Mouse (Mus musculus): ENCODE measurements around the gene Gm19345. TPM values are rescaled to one million over a fixed set of nuclear protein-coding genes. Genes with fewer than 3 reads are reported as not detected.

Gm19345 gene
- total RNA-seq, 2 experiments from 2014 or later: 2.3 to 2.5 TPM

- intact Hi-C loops (cut with DNase I): no loop called here
- DNase-seq (ENCODE audit: low spot score in 2 of 2): no peak
Observed at GRCm38 (mm10) chr7:19865246-19866036, 13.6 kb downstream of the Gm19345 start.

DNA sequence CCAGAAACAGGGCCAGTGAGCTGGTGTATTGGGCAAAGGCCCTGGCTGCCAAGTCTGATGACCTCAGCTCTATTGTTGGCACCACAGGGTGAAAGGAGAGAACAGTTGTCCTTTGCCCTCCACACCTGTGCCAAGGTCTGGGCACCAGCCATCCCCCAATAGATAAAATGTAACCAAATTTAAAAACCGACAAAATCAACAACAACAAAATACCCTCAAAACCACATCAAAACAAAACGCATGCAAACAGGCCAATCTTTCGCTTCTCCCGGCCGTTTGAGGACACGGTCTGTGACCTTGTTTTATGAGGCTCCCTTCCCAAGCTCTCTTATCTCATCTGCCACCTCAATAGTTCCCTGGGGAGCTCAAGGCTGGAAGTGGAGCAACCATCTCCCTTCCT is 14.7 kb downstream of the Gm19345 start:
- intact Hi-C loops (cut with DNase I): no loop called here
- no peak for DNase-seq (ENCODE audit: low spot score in 2 of 2)

GRCm38 (mm10) chr7:19867751-19868399 is 16.1 kb downstream of the Gm19345 start:
- intact Hi-C loops (cut with DNase I): no loop called here
- no peak for DNase-seq (ENCODE audit: low spot score in 2 of 2)

GRCm38 (mm10) chr7:19871137-19871621 is 19.4 kb downstream of the Gm19345 start:
- intact Hi-C loops (cut with DNase I): no loop called here
- DNase-seq (ENCODE audit: low spot score in 2 of 2): no peak

DNA sequence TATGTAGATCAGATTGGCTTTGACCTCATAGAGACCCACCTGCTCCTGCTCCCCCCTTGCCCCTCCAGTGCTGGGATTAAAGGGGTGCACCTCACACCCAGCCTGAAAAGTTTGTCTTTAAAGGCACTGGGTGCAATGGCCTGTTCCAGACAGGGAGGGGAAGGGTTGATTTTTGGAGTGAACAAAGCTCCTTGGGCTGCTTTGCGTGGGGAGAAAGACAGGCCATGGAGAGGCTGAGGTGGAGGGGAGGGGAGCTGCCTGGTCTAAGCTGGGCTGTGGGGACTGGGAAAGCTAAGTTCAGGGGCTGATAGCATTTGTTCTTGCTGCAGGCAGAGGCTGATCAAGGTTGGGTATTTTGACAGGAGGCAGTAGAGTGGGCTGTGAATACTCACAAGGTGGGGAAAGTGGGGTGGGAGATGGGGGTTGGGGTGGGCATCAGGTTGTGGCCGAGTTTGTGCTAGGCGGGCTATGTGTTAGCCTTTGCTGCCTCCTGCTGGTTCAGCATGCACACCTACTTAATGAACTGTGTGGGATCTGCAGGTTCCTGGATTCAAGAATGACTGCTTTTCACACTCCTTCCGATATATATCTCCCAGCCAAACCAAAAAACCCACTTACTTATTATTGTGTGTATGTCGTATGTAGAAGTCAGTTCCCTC is 20.3 kb downstream of the Gm19345 start:
- no peak for DNase-seq (ENCODE audit: low spot score in 2 of 2)
- intact Hi-C loops (cut with DNase I): no loop called here

DNA sequence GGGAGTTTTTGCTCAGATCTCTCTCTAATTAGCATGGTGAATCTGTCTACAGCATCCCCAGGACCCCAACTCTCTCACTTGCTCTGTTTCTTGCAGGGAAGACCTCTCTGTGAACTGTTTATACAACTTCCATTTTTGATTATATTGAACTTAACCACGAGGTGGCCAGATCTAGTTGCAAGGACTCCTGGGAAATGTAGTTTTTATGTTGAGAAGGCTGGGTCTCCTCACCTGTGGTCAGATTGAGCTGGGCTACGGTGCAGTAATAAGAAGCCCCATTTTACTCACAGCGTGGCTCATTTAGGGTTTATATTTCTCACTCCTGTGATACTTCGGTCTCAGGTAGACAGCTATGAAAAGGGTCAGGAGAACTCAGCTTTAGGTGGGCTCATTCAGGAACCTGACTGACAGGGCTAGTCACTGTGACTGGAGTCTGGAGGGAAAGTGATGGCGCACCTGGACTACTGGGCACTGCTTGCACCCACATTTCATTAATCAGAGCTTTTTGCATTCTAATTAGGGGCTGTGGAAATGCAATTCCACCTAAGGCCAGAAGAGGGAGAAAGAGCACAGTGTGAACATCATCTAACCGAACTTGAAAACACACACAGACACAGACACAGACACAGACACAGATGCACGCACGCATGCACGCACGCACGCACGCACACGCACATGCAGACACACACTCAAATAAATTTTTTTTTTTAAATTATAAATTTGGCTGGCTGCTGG is 24.3 kb downstream of the Gm19345 start:
- DNase-seq (ENCODE audit: low spot score in 2 of 2): peak; percentile 49 to 61
- intact Hi-C loops (cut with DNase I): no loop called here

- intact Hi-C loops (cut with DNase I): no loop called here
Observed at GRCm38 (mm10) chr7:19876781-19877425, 25.1 kb downstream of the Gm19345 start.

DNA sequence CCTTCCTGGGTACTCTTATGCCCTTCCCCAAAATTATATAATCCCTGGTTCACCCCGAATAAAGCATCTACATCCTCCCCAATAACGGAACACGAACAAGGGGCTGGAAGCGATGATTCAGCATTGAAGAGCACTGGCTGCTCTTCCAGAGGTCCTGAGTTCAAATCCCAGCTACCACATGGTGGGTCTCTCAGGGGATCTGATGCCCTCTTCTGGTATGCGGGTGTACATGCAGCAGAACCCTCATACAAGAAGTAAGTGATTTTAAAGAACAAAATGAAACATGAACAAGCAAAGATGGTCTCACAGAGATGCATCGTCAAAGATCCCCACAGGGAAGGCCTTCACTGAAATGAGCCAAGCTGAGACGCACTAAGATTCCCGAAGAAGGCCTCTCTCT is 29.0 kb downstream of the Gm19345 start:
- DNase-seq (ENCODE audit: low spot score in 2 of 2): no peak
- intact Hi-C loops (cut with DNase I): no loop called here

More at GRCm38 (mm10) chr7:19876781-19877425, 25.1 kb downstream of the Gm19345 start:
- no peak for DNase-seq (ENCODE audit: low spot score in 2 of 2)

DNA sequence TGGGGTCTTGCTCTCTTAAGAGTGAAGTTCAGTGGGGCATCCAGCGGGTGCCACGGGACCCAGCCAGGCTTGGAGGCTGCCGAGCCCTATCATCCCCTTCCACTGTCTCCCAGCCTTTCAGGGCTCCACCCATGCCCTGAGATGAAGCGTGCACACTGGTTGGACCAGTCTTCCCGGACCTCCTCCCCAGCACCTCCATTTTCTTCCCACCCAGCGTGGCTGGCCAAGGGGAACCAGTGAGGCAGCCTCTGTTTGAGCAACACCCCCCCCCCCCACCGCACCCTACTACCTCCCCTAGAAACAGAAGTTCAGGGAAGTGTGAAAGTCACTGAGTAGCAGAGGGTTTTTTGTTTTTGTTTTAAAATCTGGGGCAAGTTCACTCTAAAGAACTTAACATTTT is 36.0 kb downstream of the Gm19345 start, which contains the start of gene Ceacam19:
TSS of gene Ceacam19 (minus strand) at position 117 of the 400 bp plus-strand sequence.
- intact Hi-C loops (cut with DNase I): no loop called here
- DNase-seq (ENCODE audit: low spot score in 2 of 2): no peak

DNA sequence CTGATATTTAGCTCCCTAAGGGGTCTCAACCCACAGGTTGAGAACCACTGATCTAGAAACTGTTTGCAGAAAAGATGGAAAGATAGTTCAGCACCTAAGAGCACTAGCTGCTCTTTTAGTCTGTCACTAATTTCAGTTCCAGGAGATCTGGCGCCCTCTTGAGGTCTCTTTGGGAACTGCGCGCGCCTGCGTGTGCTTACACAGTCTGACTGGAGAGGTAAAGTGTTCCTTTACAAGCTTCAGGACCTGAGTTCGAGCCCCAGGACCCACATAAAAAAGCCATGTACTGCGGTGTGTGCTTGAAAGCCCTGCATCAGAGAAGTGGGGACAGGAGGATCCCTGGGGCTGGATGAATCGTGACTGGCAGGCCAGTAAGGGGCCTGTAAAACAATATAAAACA is 38.1 kb downstream of the Gm19345 start:
- intact Hi-C loops (cut with DNase I): no loop called here
- no peak for DNase-seq (ENCODE audit: low spot score in 2 of 2)

Other genes with a start within 250 kb of the Gm19345 start
- gene Clasrp, start 247.5 kb upstream of the Gm19345 start, total RNA-seq (2021): 10 to 100 TPM; 70.9 to 81.0 TPM
- gene Relb, start 222.6 kb upstream of the Gm19345 start, total RNA-seq (2021): 1 to 10 TPM; 6.6 to 7.5 TPM
- gene Clptm1, start 187.0 kb upstream of the Gm19345 start, total RNA-seq (2021): 100 to 1,000 TPM; 144 to 151 TPM
- gene Apoc2, start 174.1 kb upstream of the Gm19345 start, total RNA-seq (2021): not detected
- not detected for gene Gm44805, start 170.6 kb upstream of the Gm19345 start, total RNA-seq (2021)
- not detected for gene Apoc4, start 170.5 kb upstream of the Gm19345 start, total RNA-seq (2021)
- gene Apoc1, start 159.3 kb upstream of the Gm19345 start, total RNA-seq (2021): 1 to 10 TPM; 2.6 to 4.0 TPM
- 1,000 to 10,000 TPM; 2,052 to 2,099 TPM for gene Apoe, start 152.8 kb upstream of the Gm19345 start, total RNA-seq (2021)
- 100 to 1,000 TPM; 112 to 115 TPM for gene Tomm40, start 136.6 kb upstream of the Gm19345 start, total RNA-seq (2021)
- gene Nectin2, start 101.5 kb upstream of the Gm19345 start, total RNA-seq (2021): 1 to 10 TPM; 7.4 to 9.3 TPM
- 10 to 100 TPM; 10.4 to 12.5 TPM for gene Bcam, start 81.0 kb upstream of the Gm19345 start, total RNA-seq (2021)
- not detected for gene Cblc, start 55.2 kb upstream of the Gm19345 start, total RNA-seq (2021)
- gene Bcl3, start 29.2 kb upstream of the Gm19345 start, total RNA-seq (2021): under 1 TPM; 0.46 to 0.53 TPM
- not detected for gene Ceacam16, start 9.3 kb downstream of the Gm19345 start, total RNA-seq (2021)
- not detected for gene Ceacam19, start 36.0 kb downstream of the Gm19345 start, total RNA-seq (2021)
- gene Pvr, start 69.2 kb downstream of the Gm19345 start, total RNA-seq (2021): 10 to 100 TPM; 10.7 to 13.3 TPM
- gene Igsf23, start 98.8 kb downstream of the Gm19345 start, total RNA-seq (2021): not detected
- not detected for gene Ceacam20, start 113.4 kb downstream of the Gm19345 start, total RNA-seq (2021)
- not detected for gene Nlrp9b, start 139.5 kb downstream of the Gm19345 start, total RNA-seq (2021)
- gene Vmn1r91, start 247.7 kb downstream of the Gm19345 start, total RNA-seq (2021): not detected

Data from left cerebral cortex, postnatal 25 days (tissue).